Mouse (Mus musculus) cerebral cortex, adult 2 months (tissue): ENCODE results near the gene Hist2h2ac.

Source experiments
- WGBS: fragments of 180-500 bp; shearing (Covaris S2); methylation state at CpG from one replicate; pipeline ENCODE4 v1.1.7; 2018; 5-methylcytosine and 5-hydroxymethylcytosine counted together

The Hist2h2ac gene

DNA sequence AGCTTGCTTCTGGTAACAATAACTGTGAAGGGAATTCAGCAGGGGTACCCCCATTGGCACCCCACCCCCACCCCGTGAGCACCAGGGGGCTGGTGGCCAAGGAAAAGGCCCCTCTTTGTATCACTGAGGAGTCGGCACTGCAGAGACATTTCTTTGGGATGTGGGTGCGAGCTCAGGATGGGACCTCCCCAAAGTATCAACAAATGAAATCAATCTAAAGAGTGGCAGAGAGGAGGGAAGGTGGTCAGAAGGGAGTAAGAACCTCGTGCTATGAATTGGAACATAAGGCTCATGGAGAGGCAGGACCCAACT lies 28.3 kb upstream of the Hist2h2ac start:
- WGBS, result 67% methylated on average over 4 of the region's 4 CpGs

DNA sequence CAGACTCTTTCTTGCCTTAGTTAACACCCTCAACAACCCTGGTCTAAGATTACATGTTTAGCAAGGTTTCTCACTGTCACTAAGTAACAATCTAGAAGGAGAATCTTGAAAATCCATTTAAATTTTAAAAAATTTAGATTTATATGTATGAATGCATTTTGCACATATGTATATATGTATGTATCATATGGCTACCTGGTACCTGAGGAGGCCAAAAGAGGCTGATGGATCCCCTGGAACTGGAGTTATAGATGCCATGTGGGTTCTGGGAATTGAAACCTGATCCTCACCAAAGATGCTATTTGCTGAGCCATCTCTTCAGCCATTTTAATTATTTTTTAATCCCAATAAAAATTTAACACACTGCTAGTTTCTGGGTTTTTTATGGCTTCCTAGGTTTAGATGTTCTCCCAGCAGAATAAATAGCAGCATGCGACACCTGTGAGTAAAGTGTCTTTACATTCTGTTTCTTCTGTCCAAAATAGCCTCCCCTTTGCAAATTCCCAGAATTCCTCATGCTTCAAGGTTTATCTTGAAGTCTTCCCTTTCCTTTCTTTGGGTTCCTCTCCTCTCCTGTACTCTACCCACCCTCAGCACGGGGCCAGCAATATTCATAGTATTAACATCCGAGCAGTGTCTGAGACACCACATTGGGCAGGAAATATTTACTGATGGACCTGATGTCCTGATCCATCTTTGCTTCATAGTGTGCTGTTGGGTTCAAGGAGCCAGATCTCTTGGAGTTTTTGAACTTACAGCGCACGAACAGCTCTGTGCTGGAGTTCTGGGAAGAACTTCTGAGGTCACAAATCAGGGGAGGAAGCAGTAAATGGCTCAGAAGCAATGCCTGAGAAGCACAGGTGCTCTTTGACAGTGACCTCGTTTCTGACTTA lies 27.7 kb upstream of the Hist2h2ac start:
- 65% methylated on average over 6 of the region's 6 CpGs for WGBS

DNA sequence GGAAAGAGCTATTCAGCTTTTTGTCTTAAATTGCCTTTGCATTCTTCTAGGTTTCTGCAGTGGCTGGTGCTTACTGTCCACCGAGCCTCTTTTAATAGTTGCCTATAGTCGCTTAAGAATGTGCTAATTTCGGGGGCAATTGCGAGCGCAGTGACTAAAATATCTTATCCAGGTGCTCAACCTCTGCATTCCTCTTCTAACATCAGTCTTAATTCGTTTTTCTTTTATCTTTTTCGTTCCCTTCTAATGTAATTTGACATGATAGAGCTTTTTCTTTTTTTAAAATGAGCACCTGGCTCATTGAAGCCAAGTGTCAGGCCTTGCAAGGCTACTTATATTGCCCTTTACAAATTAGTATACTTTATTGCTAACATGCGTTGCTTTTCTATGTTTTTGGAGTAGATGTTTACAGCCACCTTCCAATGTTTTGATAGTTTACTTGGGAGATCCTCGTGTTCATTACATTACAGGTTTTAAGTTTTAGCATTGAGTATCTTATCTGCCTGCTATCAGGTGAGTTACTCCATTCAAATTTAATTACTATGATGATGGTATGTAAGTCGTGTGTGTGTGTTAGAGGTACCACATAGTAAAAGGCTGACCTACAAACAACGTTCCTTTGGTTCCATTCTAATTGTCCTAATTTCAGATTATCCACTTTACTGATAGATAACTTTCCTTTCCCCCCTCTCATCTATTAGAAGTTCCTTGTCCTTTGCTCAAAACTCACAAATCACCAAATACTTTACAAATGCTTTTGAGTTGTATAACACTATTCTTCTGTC lies 26.9 kb upstream of the Hist2h2ac start:
- 46% methylated on average over 11 of the region's 11 CpGs for WGBS

DNA sequence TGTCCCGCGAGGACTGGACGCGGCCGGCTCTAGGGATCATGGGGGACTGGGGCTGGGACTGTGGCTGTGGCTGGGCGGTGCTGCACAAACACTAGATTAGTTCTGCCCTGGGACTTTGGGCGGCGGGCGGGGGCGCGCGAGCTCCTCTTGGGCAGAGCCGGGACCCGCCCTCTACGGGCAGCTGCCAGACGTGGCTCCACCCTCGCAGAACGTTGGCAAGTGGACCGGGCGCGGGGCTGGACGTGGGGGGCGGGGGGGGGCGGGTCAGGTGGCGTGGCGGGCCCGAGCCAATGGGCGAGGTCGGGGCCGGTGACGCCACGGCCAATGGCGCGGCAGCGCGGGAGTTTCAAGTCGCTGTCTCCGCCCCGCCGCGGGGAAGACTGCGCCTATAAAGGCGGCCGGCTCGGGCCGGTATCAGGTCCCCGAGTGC lies 25.8 kb upstream of the Hist2h2ac start, which contains the start of gene Hist2h3c1:
Hist2h3c1 (plus strand) TSS at position 259 of the 430 bp plus-strand sequence.
- under 1% methylated on average over 20 of the region's 47 CpGs for WGBS

DNA sequence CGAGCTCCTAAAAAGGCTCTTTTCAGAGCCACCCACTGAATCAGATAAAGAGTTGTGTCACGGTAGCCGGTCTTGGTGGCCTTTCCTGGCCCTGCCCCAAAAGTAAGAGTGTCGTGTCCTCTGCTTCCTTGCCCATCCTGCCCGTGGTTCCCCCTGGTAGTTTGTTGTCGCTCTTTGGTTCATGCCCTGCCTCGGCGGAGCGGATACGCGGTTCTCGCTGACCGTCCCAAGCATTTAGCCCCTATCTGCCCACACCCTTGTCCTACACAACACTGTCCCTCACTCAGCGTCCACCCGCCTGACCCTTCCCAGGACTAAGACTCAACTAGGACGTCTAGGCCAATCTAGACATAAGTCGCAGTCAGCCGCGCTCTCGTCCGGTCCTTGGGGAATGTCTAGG lies 25.3 kb upstream of the Hist2h2ac start:
- WGBS, result 2% methylated on average over 10 of the region's 21 CpGs

DNA sequence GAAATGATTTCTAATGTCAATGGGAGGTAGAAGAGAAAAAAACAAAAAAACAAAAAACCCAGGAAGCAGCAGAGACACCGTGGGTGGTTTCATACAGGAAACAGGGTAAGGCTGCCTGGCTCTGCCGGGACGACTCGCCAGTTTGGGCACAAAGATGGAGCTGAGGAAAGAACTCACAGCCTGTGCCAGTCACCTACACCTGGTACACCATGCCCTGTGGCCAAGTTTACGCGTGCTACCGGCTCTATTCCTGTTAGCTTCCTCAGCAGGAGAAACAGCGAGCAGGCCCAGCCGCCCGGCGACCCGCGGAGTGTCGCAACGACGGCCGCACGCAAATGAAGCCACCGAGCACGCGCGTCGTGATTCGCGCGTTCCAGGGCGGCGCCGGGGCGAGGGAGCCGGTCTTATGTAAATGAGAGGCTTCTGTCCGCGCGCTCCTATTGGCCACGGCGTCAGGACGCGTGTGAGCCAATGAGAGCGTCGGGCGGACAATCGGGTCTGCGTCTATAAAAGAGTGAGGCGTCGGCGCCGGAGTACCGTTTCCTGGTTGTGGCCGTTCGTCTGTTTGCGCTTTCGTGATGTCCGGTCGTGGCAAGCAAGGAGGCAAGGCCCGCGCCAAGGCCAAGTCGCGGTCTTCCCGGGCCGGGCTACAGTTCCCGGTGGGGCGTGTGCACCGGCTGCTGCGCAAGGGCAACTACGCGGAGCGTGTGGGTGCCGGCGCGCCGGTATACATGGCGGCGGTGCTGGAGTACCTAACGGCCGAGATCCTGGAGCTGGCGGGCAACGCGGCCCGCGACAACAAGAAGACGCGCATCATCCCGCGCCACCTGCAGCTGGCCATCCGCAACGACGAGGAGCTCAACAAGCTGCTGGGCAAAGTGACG lies 24.6 kb upstream of the Hist2h2ac start, which contains the start of gene Hist2h2aa1:
Hist2h2aa1 (plus strand) TSS at position 495 of the 884 bp plus-strand sequence.
- WGBS, result under 1% methylated on average over 31 of the region's 88 CpGs

DNA sequence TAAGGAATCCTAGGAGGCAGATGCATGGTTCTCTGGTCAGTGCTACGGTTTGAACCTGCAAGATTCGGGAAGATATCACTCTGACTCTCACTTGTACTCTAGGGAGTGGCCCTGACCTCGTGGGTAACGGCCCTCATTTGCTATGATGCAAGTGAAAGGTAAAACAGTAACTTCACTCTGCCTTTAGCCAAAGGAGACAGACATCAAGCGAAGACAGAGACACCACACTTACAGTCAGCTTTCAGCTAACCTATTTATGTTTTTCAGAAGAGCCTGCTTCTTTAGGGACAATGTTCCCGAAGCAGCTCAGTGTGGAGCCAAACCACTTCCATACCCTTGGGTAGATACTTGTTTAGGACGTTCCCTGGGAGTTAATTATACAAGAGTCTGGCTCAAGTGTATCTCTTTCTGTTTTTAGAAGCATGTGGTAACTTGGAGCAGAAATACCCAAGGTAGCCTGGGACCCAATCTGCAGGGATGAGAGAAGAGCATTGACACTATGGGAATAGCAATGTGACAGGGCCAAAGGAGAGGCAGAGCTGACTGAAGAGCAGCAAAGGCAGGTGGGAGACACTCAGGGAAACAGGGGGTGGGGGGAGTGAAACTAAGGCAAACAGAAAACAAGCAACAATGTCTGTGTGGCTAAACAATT lies 23.4 kb upstream of the Hist2h2ac start:
- 73% methylated on average over 7 of the region's 7 CpGs for WGBS

DNA sequence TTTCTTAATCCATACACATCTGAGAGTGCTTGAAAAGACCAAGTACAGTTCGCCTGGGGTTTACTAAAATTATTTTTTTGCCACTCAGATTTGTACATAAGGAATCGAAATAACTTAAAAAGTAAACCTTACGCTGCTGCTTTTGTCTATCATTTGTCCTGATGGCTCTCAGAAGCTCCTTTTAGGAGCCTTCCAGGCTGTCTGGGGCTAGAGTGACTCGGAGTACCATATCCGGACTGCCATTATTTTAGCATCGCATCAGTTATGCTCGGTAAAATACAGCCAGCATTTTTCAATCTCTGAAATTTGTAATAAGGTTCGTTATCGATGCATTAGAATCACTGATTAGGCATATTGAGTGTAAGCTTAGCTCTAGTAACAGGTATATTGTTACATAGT lies 20.1 kb upstream of the Hist2h2ac start:
- WGBS, result 56% methylated on average over 9 of the region's 9 CpGs

DNA sequence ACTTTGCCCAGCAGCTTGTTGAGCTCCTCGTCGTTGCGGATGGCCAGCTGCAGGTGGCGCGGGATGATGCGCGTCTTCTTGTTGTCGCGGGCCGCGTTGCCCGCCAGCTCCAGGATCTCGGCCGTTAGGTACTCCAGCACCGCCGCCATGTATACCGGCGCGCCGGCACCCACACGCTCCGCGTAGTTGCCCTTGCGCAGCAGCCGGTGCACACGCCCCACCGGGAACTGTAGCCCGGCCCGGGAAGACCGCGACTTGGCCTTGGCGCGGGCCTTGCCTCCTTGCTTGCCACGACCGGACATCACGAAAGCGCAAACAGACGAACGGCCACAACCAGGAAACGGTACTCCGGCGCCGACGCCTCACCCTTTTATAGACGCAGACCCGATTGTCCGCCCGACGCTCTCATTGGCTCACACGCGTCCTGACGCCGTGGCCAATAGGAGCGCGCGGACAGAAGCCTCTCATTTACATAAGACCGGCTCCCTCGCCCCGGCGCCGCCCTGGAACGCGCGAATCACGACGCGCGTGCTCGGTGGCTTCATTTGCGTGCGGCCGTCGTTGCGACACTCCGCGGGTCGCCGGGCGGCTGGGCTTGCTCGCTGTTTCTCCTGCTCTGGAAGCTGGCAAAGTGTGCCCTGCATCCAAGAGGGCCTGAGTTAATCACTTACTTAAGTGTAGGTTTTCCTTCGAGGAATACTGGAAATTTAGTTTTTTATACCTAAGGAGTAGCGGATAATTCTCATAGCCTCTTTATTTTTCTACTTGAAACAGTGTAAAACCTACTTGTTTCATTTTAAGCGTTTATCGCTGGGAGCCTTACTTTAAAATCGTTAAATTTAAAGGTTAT lies 19.5 kb upstream of the Hist2h2ac start, which contains the start of gene Hist2h2aa2:
Hist2h2aa2 (minus strand) TSS at position 328 of the 850 bp plus-strand sequence.
- WGBS, result 2% methylated on average over 39 of the region's 85 CpGs

DNA sequence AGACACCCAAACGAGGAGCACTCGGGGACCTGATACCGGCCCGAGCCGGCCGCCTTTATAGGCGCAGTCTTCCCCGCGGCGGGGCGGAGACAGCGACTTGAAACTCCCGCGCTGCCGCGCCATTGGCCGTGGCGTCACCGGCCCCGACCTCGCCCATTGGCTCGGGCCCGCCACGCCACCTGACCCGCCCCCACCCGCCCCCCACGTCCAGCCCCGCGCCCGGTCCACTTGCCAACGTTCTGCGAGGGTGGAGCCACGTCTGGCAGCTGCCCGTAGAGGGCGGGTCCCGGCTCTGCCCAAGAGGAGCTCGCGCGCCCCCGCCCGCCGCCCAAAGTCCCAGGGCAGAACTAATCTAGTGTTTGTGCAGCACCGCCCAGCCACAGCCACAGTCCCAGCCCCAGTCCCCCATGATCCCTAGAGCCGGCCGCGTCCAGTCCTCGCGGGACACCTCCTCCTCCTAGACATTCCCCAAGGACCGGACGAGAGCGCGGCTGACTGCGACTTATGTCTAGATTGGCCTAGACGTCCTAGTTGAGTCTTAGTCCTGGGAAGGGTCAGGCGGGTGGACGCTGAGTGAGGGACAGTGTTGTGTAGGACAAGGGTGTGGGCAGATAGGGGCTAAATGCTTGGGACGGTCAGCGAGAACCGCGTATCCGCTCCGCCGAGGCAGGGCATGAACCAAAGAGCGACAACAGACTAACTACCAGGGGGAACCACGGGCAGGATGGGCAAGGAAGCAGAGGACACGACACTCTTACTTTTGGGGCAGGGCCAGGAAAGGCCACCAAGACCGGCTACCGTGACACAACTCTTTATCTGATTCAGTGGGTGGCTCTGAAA lies 18.5 kb upstream of the Hist2h2ac start, which contains the start of gene Hist2h3c2:
Hist2h3c2 (minus strand) TSS at position 174 of the 840 bp plus-strand sequence.
- WGBS, result under 1% methylated on average over 24 of the region's 68 CpGs

DNA sequence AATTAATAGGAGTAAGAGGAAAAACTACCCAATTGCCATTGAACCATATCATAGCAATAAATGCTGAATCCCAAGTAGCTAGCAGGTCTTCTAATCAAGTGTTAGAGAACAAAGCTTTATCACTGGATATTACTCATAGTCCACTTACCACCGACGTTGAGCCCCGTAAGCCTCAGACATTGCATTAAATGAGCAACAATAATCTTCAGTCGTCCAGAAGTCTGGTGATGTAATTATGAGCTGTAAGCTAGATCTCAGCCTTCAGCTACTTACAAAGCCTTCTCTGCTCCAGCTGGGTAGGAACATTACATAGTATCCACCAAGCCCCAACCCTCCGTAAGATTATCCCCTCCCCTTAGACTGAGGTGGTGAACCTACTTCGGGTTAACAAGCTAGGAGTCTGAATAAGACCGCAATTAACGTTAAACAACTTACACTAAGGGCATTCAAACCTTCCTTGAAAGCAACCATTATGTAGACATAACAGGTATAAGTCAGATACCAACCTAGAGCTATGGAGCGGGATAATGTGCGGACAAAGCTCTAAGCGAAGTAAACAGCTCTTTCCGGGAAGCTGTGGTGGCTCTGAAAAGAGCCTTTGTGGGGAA lies 17.3 kb upstream of the Hist2h2ac start:
- WGBS, result 22% methylated on average over 12 of the region's 12 CpGs

DNA sequence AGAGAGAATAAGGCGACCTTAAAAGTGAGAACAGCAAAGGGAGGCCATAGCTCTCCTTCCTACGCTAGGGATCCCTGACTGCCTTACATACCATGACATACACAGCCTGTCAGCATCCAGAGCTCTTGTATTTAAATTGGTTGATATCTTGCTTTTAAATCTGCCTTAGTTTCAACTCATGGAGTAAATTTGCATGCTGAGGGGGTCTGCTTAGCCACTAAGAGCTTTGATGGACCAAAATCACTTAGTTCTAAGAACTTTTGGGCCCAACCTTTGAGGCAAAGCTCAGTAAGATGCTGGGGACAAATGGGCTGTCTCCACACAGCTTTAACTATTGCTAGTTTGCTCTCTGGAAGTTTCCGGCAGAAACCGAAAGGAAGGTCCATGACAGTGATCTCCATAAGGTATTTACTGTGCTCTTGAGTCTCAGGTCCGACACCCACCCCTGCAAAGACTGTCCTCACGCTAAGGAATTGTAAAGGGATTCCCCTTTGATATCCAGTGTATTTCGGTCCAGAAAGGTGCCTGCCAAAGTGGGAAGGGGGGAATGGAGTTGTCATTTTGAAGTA lies 16.7 kb upstream of the Hist2h2ac start:
- WGBS, result 80% methylated on average over 7 of the region's 7 CpGs

DNA sequence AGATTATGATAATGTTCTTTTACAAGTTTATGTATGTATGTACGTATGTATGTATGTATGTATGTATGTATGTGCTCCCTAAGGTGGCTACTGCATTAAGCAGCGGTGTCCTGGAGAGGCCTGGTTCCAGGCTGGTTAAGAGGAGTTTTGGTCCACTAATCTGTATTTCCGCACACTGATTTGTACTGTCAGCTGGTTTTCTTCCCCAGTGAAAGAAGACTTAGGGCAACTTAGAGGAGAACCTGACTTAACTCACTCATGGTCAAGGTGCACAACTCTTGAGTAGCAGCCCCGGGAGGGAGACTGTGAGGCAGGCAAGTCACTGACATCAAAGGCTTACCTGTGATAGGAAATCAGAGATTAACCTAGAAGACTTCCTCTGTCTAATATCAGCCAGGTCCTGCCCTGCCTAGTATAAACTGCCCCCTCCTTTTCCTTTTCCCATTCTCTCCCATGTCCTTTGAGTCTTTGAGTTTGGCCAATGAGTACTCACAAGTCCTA lies 16.2 kb upstream of the Hist2h2ac start:
- 89% methylated on average over 4 of the region's 4 CpGs for WGBS

DNA sequence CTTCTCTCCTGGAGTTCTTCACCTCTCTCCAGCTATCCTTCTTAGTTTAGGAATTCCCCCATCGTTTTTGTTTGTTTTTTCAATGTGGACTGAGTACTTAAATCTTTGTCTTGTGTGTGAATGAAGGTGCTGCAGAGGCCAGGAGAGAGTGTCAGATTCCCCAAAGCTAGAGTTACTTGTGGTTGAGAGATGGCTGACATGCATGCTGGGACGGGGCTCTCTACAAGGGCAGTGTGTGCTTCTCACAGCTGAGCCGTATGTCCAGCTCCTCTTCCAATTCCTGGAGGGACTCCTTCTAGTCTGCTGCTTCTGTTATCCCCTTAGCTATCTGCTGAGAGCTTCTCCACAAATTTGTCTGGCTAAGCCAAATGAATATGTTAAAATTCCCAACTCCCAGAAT lies 15.2 kb upstream of the Hist2h2ac start:
- 57% methylated on average over 3 of the region's 3 CpGs for WGBS

DNA sequence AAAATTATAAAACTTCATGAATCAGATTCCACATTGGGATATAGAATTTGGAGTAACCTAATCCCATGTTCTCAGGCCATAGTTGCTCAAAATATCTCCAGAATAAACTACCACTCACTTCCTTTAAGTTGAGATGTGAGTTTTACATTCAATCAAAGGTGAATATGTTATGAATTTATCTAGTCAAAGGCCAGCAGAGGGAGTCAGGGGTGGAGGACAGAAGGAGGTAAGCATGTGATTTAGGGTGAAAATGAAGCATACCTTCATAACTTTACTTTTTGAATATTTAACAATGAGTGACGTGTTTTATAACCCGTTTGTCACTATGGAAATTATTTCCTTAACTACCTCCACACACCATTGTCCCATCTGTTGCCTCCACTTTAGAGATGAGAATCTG lies 14.2 kb upstream of the Hist2h2ac start:
- 71% methylated on average over 2 of the region's 2 CpGs for WGBS

DNA sequence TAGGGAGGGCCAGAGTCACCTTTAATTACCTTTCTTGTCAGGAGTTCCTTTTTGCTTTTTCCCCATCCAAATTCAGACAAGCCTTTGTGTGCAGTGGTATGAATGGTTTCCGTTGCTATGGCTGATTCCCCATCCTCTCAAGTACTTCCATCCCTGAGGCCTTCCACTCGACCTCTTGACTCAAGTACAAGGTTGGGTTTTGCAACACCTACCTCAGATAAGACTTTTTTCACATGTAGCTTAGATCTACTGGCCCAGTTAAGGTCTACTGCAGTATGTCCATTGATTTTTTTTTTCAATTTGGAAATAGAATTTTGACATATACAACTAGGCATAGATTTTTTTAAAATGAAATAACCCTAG lies 11.1 kb upstream of the Hist2h2ac start:
- WGBS, result 68% methylated on average over 2 of the region's 2 CpGs

DNA sequence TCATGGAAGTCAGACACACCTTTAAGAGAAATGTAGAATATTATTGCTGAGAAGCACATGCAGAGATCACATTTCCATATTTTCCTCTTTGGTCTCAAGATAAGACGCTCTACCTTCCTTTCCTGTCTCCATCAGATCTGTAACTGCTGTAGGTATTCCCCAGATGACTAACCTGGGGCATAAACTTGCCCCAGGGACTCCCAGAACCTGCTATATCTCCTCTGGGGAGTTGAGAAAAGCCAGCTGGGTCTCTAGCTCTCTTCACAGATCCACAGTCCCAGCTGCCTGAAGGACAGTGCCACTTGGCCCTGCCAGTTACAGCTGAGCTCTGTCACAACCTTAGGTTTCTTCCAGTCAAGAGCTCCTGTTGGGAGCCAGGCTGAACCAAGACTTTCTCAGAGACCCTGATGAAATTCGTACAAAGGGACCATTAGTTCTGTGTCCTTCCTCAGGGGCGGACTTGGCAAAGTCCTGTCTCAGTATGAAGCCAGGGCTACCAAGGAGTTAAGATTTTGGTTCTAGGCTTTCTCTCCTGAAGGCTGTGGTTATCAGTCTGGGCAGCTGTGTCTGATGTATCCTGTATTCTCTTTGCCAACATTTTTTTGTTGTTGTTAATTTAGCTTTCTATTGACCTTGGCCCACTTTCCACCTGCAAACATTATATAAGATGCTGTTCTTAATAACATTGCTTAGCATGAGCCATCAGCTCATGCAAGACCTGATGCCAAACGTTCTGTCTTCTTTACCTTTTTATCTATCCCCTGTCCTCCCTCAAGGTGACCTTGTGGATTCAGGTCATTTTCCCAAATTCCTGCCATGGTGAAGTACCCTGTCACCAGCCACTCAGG lies 10.5 kb upstream of the Hist2h2ac start:
- WGBS, result 77% methylated on average over 4 of the region's 4 CpGs
